Mouse (Mus musculus) cerebellum, postnatal 4 days (tissue): ENCODE measurements around the gene Dlec1.

Source experiments
- DNase-seq, 2 experiments: peaks; one replicate each; pipeline ENCODE4 v3.0.0; 2022; ENCODE audit warnings: low spot score in 2 of 2, mixed read lengths in 1 of 2

The Dlec1 gene

DNA sequence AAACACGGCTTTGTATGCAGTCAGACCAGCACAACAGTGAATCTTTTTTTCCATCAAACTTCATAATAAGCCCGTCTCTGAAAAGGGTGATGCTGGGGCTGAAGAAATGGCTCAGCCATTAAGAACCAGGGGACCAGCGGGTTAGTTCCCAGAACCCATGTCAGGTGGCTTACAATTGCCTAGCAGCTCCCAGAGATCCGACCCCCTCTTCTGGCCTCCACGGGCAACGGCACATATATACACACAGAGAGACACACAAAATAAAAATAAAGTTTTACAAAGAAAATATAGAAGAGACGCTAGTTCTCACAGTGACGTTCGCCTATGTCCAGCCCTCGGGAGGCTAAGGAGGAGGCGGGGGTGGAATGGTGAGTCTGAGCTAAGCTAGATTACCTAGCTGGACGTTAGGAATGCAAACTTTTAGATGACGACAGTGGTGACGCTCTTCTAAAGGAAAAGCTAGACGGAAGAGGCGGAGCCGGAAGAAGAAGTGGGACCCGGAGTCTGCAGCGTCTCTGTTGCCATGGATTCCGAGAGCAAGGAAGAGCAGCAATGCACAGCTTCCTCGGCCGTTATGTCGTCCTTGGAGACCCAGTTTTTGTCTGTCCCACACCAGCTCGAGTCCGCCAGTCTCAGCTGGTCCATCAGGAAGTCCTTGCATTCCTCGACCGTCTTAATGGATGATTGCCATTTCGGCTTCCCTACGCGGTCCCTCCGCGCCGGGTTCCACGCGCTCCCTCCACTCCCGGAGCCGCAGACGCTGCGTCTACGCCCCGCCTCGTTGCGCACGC is at the start of gene Dlec1:
Gene Dlec1, plus strand, starts transcription at position 487 of the 791 bp plus-strand sequence.
- DNase-seq, result peak in 1 of 2 experiments; percentile 46

DNA sequence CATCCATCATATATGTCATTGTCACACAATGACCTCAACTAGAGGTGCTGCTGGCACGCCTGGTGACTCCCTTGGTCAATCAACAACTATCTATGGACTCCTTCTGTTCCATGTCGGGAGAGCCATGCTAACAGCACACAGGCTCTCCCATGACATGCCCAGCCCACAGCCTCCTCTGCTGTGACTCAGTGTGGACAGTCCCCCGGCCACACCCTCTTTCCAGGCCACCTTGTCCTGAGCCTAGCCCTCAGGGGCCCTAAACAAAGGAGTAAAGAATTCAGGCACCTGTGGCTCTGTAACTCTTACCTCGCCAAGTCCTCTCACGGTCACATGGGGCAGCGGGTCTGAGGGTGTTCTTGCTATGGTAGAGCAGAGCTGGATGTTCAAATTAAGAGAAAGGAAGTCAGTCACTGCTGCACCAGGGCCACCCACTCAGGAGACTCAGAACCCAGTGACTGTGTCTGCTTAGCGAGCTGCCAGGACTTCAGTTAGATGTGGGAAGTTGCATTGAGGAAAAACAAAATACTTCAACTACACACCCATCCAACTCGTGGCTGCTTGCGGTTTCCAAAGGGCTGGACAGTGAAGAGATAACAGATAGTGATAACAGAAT is 48.2 kb upstream of the Dlec1 start:
- DNase-seq, result no peak

DNA sequence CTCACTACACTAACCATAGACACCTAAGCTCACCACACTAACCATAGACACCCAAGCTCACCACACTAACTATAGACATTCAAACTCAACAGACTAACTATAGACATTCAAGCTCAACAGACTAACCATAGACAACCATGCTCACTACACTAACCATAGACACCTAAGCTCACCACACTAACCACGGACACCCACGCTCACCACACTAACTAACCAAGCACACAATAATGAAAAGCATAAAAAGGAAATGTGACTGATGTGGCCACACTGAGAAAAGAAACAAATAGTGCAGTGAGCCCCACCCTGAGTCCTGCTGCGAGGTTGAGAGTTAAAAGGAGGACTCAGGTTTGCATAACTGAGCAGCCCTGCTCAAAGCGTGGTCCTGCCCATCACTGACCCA is 46.9 kb upstream of the Dlec1 start:
- no peak for DNase-seq

DNA sequence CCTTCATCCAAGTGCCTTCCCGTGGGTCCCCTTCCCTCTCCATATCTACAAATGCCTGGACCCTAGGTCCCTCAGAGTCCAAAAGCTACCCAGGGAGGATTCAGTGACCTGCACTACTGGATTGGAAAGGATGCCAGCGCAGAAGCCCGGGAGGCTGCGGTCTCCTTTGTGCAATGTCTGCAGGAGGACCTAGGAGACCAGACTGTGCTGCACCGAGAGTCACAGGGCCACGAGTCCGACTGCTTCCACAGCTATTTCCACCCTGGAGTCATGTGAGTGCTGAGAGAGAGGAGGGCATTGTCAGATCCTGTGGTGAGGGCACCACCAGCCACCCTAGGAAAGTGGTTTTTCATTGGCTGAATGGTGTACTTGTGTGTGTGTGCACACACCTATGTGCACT is 44.0 kb upstream of the Dlec1 start:
- DNase-seq, result no peak

DNA sequence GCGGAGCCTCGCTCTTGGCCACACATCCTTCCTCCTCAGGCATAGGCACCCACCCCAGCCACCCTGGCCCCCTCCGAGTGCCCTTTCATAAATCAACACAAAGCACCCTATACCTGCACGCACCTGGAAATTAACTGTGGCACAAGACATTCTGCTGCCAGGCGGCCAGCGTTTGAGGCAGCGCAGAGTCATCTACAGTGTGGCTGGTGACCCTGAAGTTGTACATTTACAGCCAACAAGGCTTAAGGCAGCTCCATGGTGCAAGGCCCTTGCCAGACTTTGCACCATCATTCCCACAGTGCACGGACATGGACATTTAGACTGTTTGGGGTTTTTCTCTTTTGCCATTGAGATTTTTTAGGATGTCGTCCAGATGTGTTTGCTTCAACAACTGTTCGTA is 41.6 kb upstream of the Dlec1 start:
- DNase-seq, result no peak

DNA sequence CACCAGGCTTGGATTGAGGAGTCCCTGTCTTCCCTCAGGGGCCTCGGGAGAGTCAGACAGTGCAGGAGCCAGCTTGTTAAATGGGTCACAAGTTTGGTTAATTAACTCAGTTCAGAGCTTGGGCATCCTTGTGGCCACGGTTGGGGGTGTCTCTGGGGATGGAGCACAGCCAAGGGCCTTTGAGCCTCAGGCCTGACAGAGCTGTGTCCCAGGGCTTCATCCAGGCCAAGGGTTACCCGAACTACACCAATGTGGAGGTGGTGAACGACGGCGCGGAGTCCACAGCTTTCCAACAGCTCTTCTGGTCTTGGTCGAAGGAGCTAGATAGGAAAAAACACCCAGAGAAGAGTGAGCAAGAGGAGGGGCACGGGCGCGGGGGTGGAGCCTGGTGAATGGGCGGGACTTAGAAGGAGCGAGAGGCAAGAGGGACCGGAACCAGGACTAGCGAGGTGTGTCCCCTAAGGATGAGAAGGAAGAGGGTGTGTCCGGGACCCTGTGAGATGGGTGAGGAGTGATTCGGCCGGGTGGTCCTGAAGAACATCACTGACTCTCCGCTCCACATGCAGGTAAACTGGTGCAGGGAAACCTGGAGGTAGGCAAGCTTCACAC is 39.1 kb upstream of the Dlec1 start:
- no peak for DNase-seq

DNA sequence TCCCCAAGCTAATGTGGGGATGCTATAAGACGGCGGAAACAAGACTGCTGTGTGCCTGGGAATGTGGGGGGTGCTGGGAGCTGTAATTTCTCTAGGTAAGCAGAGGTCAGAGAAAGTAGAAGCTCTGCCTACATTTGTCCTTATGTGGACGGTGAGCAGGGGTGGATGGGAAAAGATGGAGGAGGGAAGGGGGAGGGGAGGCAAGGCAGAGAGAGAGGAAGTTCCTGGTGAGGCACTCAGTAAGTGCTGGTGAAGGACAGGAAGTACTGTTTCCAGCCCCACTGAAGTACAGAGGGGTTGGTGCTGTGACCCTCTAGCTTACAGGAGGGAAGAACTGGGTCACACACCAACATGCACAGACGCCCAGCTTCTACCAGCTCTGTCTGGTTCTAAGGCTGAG is 38.0 kb upstream of the Dlec1 start:
- no peak for DNase-seq

DNA sequence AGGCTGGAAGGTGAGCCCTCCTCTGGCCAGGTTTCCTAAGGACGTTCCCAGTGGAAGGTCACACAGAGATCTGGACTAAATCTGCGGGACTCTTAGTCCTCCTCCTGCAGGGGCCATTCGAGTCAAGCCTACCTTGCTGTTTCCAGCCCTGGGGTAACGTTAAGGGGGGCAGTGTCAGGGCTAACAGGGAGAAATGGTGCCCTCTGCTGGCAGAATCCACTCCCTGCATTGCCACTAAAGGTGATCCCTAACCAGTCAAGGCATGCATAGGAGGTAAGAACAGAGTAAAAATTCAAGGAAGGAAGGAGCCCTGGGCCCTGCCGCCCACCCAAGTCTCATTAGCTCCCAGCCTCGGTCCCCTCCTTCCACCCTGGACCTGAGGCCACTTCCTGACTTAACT is 34.7 kb upstream of the Dlec1 start:
- DNase-seq, result peak; percentile 59 to 80

DNA sequence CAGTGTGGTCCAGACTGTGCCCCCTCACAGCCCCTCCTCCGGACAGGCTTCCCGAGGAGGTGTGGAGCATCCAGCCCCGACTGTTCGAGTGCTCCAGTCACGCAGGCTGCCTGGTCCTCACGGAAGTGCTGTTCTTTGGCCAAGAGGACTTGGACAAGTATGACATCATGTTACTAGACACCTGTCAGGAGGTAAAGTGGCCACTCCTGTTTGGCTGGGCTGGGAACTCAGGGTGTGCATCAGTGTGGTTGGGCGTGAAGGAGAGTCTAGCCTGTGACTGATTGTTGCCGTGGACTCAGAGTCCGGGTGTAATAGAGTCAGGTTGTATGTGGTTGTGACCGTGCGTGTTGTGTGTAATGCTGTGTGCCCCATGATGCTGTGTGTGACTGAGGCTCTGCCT is 34.0 kb upstream of the Dlec1 start:
- no peak for DNase-seq

DNA sequence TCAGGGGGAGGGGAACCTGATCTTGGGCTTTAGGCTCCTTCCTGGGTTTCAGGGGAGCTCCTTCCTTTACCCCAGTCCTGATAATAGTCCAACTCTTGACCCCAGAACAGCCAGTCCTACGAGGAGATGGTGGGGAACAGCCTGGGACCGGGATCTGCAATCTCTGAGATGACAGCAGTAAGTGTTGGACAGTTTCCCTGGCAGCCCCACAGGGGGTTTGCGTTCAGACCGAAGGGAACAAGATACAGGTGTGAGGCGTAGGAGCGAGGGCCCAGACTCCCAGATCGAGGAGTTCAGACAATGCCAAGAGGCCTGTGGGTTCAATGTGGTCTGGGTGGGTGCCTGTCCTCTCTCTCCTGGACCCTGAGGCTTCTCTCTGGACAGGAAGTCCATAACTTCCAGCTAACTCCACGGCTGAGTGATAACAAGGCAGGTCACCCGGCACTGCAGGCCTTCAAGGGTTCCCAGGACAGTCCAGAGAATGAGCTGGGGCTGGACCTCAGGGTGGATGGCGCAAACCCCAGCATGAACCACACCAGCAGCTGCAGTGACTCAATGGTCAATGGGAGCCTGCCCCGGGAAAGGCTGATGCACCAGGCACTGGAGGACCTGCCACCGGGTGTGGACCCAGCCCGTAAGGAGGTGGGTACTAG is 32.0 kb upstream of the Dlec1 start:
- no peak for DNase-seq

DNA sequence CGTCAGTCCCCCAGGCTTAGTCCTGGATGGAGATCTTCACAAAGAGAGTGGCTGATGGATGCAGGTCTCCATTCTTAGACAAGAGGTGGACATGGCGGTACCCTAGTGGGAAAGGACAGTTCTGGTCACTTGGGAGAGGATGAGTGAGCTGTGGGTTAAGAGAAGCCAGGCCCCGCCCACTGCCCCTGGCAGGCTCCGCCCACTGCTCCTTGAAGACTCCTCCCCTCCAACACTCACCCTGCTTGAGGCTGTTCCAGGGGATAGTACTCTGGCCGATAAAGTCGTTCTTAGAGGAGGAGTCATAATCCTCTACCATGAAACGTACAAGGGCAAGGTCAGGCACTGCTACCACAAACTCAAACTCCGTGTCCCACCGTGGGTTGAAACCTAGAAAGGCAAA is 30.5 kb upstream of the Dlec1 start:
- no peak for DNase-seq

DNA sequence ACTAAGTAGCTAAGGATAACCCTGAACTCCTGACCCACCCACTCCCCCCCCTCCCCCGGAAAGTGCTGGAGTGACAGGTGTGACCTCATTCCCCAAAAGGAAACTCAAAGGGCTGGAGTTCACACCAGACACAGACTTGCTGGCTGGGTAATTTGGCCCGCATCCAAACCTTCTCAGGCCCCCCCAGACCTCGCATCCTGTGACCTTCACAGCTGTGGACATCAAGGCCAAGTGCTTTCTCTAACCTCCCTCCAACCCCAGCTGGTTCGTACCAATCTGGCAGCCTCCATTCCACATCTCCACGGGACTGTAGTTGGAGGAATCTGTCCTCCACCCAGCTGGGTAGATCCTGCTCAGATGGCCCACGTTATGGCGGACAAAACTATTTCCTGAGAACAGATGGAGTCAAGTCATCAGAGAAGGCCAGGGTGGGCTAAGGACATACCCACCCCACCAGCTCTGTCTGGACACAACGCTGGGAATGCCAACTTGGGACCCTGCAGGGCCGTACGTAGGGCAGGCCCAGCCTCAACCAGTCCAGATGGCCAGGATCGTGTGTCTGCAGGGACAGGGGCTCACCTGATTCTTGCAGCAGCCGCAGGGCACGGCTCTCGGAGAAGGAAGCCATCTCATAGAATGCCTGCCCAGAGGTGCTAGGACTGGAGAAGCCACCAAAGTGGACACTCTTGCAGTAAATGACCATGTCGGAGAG is 28.9 kb upstream of the Dlec1 start:
- DNase-seq, result no peak

DNA sequence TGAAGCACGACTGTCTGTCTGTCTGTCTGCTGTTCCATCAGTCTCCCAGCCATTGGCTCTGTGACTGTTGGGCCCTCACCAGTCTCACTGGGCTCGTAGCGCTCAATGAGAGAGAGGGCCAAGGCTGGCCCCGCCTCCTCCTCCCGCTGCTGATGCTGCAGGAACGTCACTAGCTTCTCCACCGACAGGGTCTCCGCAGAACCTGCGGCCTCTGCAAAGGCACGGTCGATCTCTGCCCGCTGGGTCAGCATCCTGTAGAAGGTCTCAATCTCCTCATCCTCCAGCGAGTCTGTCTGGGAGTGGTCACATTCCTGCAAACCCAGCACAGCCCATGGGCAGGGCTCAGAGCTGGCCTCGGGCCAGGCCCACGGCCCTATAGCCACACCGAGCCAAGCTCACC is 26.6 kb upstream of the Dlec1 start:
- no peak for DNase-seq

DNA sequence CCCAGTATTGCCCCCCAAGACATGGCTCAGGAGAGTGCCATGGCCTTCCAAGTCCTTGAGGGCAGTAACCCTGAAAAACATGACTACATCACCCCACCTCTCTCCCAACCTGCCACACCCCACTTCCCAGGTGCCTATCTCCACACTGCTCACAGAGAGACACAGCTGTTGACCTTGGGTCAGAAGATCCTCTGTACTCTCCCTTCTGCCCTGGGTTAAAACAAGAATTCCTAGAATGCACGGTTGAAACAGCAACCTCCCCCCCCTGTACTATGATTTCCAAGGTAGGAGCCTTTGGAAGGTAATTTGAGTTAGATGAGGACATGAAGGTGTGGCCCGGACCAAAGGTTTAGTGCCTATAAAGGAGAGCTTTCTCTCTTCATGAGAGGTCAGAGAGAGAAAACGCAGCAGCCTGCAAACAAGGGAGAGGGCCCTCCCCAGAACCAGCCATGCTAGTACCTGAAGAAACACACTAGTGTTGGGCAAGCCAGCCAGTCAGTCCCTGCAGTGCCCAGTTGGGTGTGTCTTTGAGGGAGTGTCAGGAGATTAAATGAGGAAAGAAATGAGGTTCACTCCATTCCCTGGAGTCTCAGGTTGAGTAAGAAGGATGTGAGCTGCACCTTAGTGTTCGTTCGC is 22.1 kb upstream of the Dlec1 start:
- no peak for DNase-seq

DNA sequence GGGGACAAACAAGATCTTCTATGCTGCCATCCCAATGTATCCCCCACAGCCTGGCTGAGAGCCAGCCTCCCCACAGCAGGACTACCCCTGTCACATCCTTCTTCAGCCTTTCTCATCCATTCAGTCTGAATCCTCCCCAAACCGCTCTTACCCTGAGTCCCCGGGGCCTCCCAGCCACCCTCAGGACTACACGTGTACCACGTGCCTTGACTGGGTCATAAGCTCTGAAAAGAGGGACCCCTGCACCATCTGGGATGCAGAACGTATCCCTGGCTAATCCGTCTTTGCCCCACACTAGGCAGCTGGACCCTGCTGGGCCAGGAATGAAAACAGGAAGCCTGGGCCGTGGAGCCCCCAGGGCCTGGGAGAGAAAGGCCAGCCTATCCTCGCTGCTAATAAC is 20.2 kb upstream of the Dlec1 start:
- DNase-seq, result no peak

DNA sequence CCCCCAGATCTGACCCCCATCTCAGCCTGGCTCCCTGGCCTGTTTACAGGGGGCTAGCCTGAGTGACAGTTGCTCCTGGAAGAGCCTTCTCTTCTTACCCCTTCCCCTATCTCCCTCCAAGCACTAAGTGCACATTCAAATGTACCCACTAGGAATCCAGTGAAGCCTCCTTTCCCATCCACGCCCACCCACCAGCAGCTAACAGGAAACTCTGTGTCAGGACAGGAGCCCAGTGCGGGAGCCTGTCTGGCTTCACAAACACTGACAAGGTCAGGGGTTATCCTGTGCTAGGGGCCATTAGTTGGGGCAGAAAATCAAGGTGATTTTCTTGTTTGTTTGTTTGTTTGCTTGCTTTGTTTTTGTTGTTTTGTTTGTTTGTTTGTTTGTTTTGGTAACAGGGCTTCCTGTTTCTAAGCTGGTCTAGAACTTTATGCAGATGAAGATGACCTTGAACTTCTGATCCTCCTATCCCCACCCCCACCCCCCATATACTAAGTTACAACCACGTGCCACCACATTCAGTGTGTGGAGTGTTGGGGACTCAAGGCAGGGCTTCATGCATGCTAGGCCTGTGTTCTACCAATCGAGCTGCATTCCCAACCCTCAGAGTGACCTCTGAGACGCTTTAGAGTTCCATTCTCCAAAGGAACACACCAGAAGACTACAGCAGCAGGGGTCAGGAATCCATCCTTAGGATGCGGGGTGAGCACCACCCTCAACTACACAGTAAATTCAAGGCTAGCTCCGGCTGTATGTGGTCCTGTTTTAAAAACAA is 19.4 kb upstream of the Dlec1 start:
- no peak for DNase-seq

DNA sequence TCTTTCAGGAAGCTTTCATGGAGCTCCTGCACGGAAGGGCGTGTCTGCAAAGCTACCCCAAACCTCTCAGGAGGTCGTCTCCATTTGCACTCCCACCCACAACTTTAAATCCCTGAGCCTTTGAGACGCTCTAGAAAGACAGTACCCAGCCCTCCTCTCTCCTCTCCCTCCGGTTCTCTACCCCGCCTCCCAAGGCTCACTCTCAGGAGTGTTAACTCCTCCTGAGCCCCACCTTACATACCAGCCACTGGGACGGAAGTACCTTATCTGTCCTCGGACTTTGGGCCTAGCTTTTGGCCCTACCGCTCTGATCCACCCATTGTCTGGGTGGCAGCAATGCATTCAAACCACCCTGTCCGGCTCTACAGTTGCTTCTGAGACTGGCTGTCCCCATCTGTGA is 18.3 kb upstream of the Dlec1 start:
- no peak for DNase-seq

DNA sequence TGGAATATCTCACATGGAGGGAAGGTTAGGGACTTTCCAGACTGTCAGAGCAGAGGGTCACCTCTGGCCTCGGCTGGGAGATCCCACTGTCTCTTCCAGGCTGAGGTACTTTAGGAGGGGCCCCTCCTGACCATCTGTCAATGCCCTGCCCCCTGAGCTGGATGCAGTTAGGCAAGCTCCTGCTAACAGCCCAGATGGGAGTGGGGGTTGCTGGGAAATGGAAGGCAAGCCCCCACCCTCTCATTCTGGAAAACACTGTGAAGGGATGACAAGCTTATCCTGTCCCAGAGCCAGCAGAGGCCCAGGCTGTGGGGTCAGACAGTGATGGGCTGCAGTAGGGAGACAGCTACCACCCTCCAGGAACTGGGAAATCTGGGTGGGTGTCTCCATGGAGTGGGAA is 15.8 kb upstream of the Dlec1 start:
- no peak for DNase-seq

DNA sequence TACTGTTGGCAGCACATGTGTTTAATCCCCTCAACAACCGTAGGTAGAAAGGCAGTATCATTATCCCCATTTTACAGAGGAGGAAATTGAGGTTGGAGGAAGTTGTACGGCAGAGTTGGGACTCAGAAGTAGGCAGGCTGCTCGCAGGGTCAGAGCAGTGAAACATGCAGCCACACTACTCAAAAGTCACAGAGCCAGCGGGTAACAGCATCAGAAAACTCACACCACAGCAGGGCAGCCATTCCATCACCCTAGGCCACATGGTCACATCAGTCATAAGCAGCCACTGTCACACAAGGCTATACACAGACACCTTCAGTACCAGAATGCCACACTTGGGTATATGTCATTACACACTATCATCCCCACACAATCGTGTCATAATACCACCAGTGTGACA is 15.0 kb upstream of the Dlec1 start:
- DNase-seq, result no peak

DNA sequence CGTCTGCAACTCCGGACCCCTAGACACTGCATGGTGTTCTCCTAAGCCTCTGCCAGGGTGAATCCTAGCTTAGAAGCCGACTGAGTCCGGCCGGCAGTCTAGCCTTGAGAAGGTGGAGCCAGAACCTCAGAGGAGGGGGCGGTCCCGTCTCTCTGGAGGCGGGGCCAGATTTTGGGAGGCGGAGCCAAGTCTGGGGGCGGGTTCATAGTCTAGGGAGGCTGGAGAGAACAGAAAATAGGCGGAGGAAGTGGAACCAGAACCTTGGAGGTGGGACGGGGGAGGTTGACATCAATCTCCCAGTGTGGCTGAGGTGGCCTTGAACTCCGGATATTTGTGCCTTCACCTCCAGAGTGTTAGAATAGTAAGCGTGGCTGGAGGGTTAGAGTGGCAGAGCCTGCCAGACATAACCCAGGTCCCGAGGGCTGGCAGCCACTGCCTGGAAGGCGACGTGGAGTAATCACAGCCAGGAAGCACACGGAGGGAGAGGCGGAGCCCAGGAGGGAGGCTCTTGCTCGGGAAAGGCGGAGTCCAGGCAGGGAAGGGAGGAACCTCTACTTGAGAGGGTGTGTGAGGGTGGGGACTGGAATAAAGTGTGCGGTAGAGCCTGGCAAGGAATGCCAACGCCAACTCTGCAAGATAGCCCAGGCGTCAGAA is 14.0 kb upstream of the Dlec1 start:
- peak; percentile 50 to 61 for DNase-seq
